Comparison of ENCODE assay signal across 17 mouse cellular contexts in genomic region chr3:28695608-28696007, GRCm38 (mm10). TPM values are rescaled to one million over a fixed set of nuclear protein-coding genes. Genes with fewer than 3 reads are reported as not detected.
DNase-seq lines count a peak whose midpoint lies in the region; ATAC-seq and TF ChIP-seq lines count a peak whose summit lies in the region.
"Had no signal": no experiment of that assay in that cellular context is flagged by ENCODE, and none has a peak within 500 bp of the region (broad histone marks: within the 10 kb centered on the region; RNA-seq: fewer than 3 reads in every experiment).

No protein-coding gene starts in this region.

- H3K4me1 ChIP-seq in midbrain, embryonic 13.5 days (replicated peaks), result no peaks in the 10 kb centered on the region
- H3K4me1 ChIP-seq in midbrain, embryonic 10.5 days, result no peaks in the 10 kb centered on the region
- H3K4me1 ChIP-seq in intestine, postnatal 0 days (replicated peaks; ENCODE audit: control insufficient read depth, insufficient read depth, low read length), result no peaks in the 10 kb centered on the region
- H3K4me1 ChIP-seq: forebrain, embryonic 12.5 days had no signal

- DNase-seq in midbrain, embryonic 10.5 days (ENCODE audit: low spot score), result no peak
- peak; percentile 73 for DNase-seq in kidney, postnatal 36 days
- DNase-seq in yolk sac, embryonic 10.5 days (ENCODE audit: low spot score), result peak; percentile 85
- no peak for DNase-seq in embryo, embryonic 11 days
- DNase-seq in lung, postnatal 4 days, result no peak
- DNase-seq: adrenal gland, postnatal 36 days; cerebellum, postnatal 25 days; left cerebral cortex, postnatal 4 days; lung, postnatal 36 days; thymus, postnatal 14 days had no signal

- no peaks in the 10 kb centered on the region for H3K27me3 ChIP-seq in midbrain, embryonic 13.5 days
- no peaks in the 10 kb centered on the region for H3K27me3 ChIP-seq in midbrain, embryonic 10.5 days (ENCODE audit: low read depth, poor library complexity, severe bottlenecking)
- H3K27me3 ChIP-seq in intestine, postnatal 0 days (replicated peaks; ENCODE audit: control insufficient read depth, insufficient read depth, low read length), result no peaks in the 10 kb centered on the region
- H3K27me3 ChIP-seq: forebrain, embryonic 12.5 days had no signal

- no peak overlapping the region for H3K4me2 ChIP-seq in midbrain, embryonic 13.5 days (replicated peaks)
- H3K4me2 ChIP-seq in intestine, postnatal 0 days (replicated peaks; ENCODE audit: low read depth), result peak overlapping the region; percentile 60
- H3K4me2 ChIP-seq: forebrain, embryonic 12.5 days; heart, embryonic 11.5 days had no signal

- H3K9me3 ChIP-seq in midbrain, embryonic 13.5 days, result no peaks in the 10 kb centered on the region
- H3K9me3 ChIP-seq in midbrain, embryonic 10.5 days (replicated peaks), result no peaks in the 10 kb centered on the region
- H3K9me3 ChIP-seq in intestine, postnatal 0 days (ENCODE audit: control insufficient read depth), result no peaks in the 10 kb centered on the region
- H3K9me3 ChIP-seq: forebrain, embryonic 12.5 days had no signal

- H3K27ac ChIP-seq in midbrain, embryonic 13.5 days, result no peak overlapping the region
- no peak overlapping the region for H3K27ac ChIP-seq in midbrain, embryonic 10.5 days (replicated peaks)
- peak overlapping the region; percentile 93 for H3K27ac ChIP-seq in intestine, postnatal 0 days (ENCODE audit: low read depth, low read length)
- H3K27ac ChIP-seq: forebrain, embryonic 12.5 days; hindbrain, embryonic 10.5 days had no signal

- H3K36me3 ChIP-seq in midbrain, embryonic 13.5 days, result no peaks in the 10 kb centered on the region
- no peaks in the 10 kb centered on the region for H3K36me3 ChIP-seq in midbrain, embryonic 10.5 days
- H3K36me3 ChIP-seq in intestine, postnatal 0 days (ENCODE audit: control insufficient read depth, insufficient read depth), result no peaks in the 10 kb centered on the region
- H3K36me3 ChIP-seq: forebrain, embryonic 12.5 days; hindbrain, embryonic 10.5 days had no signal

- no peak overlapping the region for H3K9ac ChIP-seq in midbrain, embryonic 13.5 days (replicated peaks)
- peak overlapping the region; percentile 46 for H3K9ac ChIP-seq in intestine, postnatal 0 days (ENCODE audit: low read depth, low read length)
- H3K9ac ChIP-seq: forebrain, embryonic 12.5 days had no signal

- 87% methylated on average over 13 of the region's 13 CpGs for WGBS in midbrain, embryonic 13.5 days
- WGBS in midbrain, embryonic 10.5 days, result 84% methylated on average over 13 of the region's 13 CpGs
- 37% methylated on average over 13 of the region's 13 CpGs for WGBS in intestine, postnatal 0 days

- ATAC-seq in midbrain, embryonic 13.5 days, result 0 out of 2 replicates have a peak, but pooled peaks have one; percentile 34
- ATAC-seq in intestine, postnatal 0 days, result peak; percentile 72
- ATAC-seq: midbrain, embryonic 16.5 days had no signal

- no peak for TF ChIP-seq CTCF in intestine, postnatal 0 days (IDR thresholded peaks at IDR 0.05; ENCODE audit: low read depth)

- no peak overlapping the region for H3K4me3 ChIP-seq in midbrain, embryonic 13.5 days (replicated peaks)
- H3K4me3 ChIP-seq in midbrain, embryonic 10.5 days, result no peak overlapping the region
- peak overlapping the region; percentile 22 for H3K4me3 ChIP-seq in intestine, postnatal 0 days (ENCODE audit: low read depth, low read length)
- H3K4me3 ChIP-seq: forebrain, embryonic 12.5 days; hindbrain, embryonic 10.5 days had no signal

RNA-seq across cellular contexts. Expression of gene Slc2a2, which starts 2.1 kb away (rescaled TPM):
- not detected in 2 replicates for polyA plus RNA-seq in midbrain, embryonic 13.5 days (2015; fragmentation: Nextera tagmentation; extraction: Ambion mirVana)
- not detected in 2 replicates for polyA plus RNA-seq in midbrain, embryonic 10.5 days (2016; fragmentation: Nextera tagmentation; extraction: Ambion mirVana)
- polyA plus RNA-seq in intestine, postnatal 0 days (2015; fragmentation: Nextera tagmentation; extraction: Ambion mirVana), result 106 TPM in 2 replicates
- polyA plus RNA-seq: embryonic facial prominence, embryonic 14.5 days; forebrain, embryonic 12.5 days; hindbrain, embryonic 10.5 days had no signal

Comparison
In these comparisons a context has a peak if more than half of its experiments do, and no peak if none do; other contexts are left out.
1. DNase-seq: peak in kidney, postnatal 36 days (2 of 2) and yolk sac, embryonic 10.5 days (single experiment); none in midbrain, embryonic 10.5 days (single experiment), embryo, embryonic 11 days (single experiment) and lung, postnatal 4 days (0 of 2).
2. RNA of gene Slc2a2, which starts 2.1 kb away (polyA plus RNA-seq): 106 TPM in intestine, postnatal 0 days; not detected in midbrain, embryonic 13.5 days and not detected in midbrain, embryonic 10.5 days; every median in the first group is over 100 times any median in the second.